Mouse (Mus musculus) embryonic facial prominence, embryonic 10.5 days (tissue): Measurements from ENCODE around the gene Ccnt2. TPM values are rescaled to one million over a fixed set of nuclear protein-coding genes. Genes with fewer than 3 reads are reported as not detected.

Experiments
- DNase-seq: peaks from one replicate; pipeline ENCODE4 v3.0.0-alpha.2; 2017; ENCODE audit warnings: low spot score
- H3K27ac ChIP-seq: fragments of 300-500 bp; sonication (generic); replicated peaks from 2 replicates; pipeline ENCODE4 v1.5.1; 2016; ENCODE audit warnings: mild to moderate bottlenecking
- H3K27me3 ChIP-seq: fragments of 300-500 bp; sonication (generic); replicated peaks from 2 replicates; pipeline ENCODE4 v1.6.1; 2016; ENCODE audit warnings: low read depth, mild to moderate bottlenecking; ENCODE audit not compliant: poor library complexity, severe bottlenecking
- H3K36me3 ChIP-seq: fragments of 300-500 bp; sonication (generic); replicated peaks from 2 replicates; pipeline ENCODE4 v1.6.1; 2016; ENCODE audit warnings: mild to moderate bottlenecking, moderate library complexity
- H3K4me1 ChIP-seq: fragments of 300-500 bp; sonication (generic); 2 replicates; pipeline ENCODE4 v1.6.1; 2016
- H3K4me3 ChIP-seq: fragments of 300-500 bp; sonication (generic); 2 replicates; pipeline ENCODE4 v1.5.1; 2016; ENCODE audit warnings: mild to moderate bottlenecking, moderate library complexity
- H3K9me3 ChIP-seq: fragments of 300-500 bp; sonication (generic); 2 replicates; pipeline ENCODE4 v1.6.1; 2016; ENCODE audit warnings: mild to moderate bottlenecking
- WGBS: fragments of 180-500 bp; shearing (Covaris S2); methylation state at CpG from one replicate; pipeline ENCODE4 v1.1.7; 2016; 5-methylcytosine and 5-hydroxymethylcytosine counted together
- polyA plus RNA-seq: library from polyadenylated mRNA; unstranded; fragments of >200 nt; fragmentation: Nextera tagmentation; extraction: Ambion mirVana; gene quantifications from 2 replicates; pipeline ENCODE4 v1.2.1, GENCODE M21; 2016

Gene Ccnt2
- polyA plus RNA-seq, 1 experiment from 2014 or later = 102 TPM

DNA sequence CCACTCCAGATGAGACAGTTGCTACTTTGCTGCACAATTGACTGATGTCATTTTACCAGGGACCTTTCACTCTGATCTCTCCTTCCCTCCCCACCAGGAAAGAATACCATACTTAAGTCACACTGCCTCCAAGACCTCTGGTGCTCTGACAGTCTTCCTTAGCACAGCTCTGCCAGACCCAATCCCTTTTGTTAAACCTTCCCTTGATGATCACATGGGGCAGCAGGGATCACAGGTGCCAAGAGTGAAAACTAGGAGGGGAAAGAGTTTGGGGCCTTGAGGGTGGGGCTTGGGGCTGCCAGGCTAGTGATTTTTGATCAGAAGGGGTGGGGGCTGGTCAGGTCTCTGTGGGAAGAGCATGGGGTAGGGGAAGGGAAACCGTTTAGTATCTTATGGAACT, 22.8 kb downstream of the Ccnt2 start:
- no peak overlapping the region for H3K4me3 ChIP-seq
- 79% methylated on average over 1 of the region's 1 CpGs for WGBS
- no peak overlapping the region for H3K27ac ChIP-seq
- H3K36me3 ChIP-seq = peaks cover 70% of the 10 kb centered on the region
- no peaks in the 10 kb centered on the region for H3K4me1 ChIP-seq
- DNase-seq = no peak
- no peaks in the 10 kb centered on the region for H3K27me3 ChIP-seq
- H3K9me3 ChIP-seq = no peaks in the 10 kb centered on the region

DNA sequence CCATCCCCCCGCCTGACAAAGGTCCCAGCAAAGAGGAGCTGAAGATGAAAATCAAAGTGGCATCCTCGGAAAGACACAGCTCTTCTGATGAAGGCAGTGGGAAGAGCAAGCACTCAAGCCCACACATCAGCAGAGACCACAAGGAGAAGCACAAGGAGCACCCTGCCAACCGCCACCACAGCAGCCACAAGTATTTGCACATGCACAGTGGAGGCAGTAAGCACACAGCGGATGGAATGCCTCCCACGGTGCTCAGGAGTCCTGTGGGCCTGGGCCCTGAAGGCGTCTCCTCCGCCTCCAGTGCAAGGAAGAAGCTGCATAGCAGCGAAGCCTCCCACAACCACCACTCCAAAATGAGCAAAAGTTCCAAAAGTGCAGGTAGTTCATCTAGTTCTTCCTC, 29.0 kb downstream of the Ccnt2 start:
- no peaks in the 10 kb centered on the region for H3K27me3 ChIP-seq
- DNase-seq = no peak
- H3K4me3 ChIP-seq = no peak overlapping the region
- H3K9me3 ChIP-seq = no peaks in the 10 kb centered on the region
- no peaks in the 10 kb centered on the region for H3K4me1 ChIP-seq
- WGBS = 88% methylated on average over 8 of the region's 8 CpGs
- peaks cover 86% of the 10 kb centered on the region for H3K36me3 ChIP-seq
- no peak overlapping the region for H3K27ac ChIP-seq

DNA sequence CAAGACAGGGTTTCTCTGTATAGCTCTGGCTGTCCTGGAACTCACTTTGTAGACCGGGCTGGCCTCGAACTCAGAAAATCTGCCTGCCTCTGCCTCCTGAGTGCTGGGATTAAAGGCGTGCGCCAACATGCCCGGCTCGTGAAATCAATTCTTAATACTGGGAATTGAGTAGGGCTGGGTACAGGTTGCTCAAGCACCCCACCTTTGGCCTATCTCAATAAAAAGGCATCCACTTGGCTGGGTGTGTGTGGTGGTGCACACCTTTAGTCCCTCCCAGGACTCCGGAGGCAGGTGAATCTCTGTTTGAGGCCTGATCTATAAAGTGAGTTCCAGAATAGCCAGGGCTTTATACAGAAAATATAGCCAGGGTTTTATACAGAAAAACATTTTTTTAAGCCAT, 34.7 kb downstream of the Ccnt2 start:
- no peak for DNase-seq
- Histone ChIP-seq H3K27me3 (no peaks in the 10 kb centered on the region), H3K4me3 (no peak overlapping the region), H3K4me1 (no peaks in the 10 kb centered on the region), H3K36me3 (peaks cover 36% of the 10 kb centered on the region), H3K27ac (no peak overlapping the region), H3K9me3 (no peaks in the 10 kb centered on the region)
- 97% methylated on average over 7 of the region's 7 CpGs for WGBS

DNA sequence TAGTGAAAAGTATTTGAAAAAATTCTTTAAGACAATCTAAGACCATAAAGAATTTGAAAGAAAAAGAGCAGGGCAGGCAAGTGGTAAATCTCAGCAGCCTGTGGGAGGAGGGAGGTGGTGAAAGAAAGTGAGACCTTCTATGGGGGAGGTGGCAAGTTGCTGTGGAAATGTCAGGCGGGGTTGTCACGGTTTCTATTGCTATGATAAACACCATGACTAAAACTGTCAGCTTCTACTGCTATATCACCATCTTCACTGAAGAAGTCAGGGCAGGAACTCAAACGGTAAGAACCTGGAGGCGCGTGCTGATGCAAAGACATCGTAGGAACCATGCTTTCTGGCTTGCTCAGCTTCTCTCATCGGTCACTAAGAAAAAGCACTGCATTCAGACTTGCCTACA, 39.0 kb downstream of the Ccnt2 start:
- 82% methylated on average over 7 of the region's 7 CpGs for WGBS
- Histone ChIP-seq H3K27ac (no peak overlapping the region), H3K4me3 (no peak overlapping the region), H3K27me3 (no peaks in the 10 kb centered on the region), H3K36me3 (no peaks in the 10 kb centered on the region), H3K4me1 (no peaks in the 10 kb centered on the region), H3K9me3 (no peaks in the 10 kb centered on the region)
- no peak for DNase-seq

DNA sequence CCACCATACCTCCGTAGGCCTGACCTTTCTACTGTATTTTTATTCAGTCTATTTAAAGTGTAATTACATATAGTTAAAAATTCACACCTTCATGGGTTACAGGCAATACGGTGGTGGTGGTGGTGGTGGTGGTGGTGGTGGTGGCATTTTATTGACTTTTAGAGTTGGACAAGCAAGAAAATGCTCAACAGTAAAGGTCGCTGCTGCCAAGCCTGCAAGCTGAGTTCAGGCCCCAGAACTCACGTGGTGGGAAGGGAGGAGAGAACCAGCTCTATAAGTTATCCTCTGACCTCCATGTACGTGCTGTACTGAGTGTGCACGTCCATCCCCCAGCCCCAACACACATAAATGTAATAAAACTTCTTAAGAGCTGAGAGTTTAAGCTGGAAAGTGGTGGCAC, 42.4 kb downstream of the Ccnt2 start:
- Histone ChIP-seq H3K36me3 (no peaks in the 10 kb centered on the region), H3K9me3 (no peaks in the 10 kb centered on the region), H3K27me3 (no peaks in the 10 kb centered on the region), H3K4me1 (no peaks in the 10 kb centered on the region), H3K27ac (no peak overlapping the region), H3K4me3 (no peak overlapping the region)
- DNase-seq = no peak
- 86% methylated on average over 6 of the region's 6 CpGs for WGBS

DNA sequence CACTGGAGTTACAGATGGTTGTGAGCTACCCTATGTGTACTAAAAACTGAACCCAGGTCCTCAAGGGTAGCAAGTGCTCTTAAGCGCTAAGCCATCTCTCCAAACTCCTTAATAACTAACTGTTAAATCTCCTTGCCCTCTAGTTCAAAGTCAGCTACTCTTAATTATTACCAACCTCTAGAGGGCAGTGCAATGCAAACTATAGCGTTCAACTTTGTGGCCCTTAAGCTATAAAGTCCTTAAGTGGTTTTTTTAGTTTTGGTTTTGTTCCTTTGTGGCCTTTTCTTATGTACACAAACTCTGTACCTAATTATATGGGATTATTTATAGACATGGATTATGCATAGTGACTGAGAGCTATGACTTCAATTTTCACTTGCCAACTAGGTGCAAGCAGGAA, 53.4 kb downstream of the Ccnt2 start:
- Histone ChIP-seq H3K27me3 (no peaks in the 10 kb centered on the region), H3K4me1 (no peaks in the 10 kb centered on the region), H3K36me3 (no peaks in the 10 kb centered on the region), H3K9me3 (no peaks in the 10 kb centered on the region), H3K4me3 (no peak overlapping the region), H3K27ac (no peak overlapping the region)
- no peak for DNase-seq
- 20% methylated on average over 2 of the region's 2 CpGs for WGBS

DNA sequence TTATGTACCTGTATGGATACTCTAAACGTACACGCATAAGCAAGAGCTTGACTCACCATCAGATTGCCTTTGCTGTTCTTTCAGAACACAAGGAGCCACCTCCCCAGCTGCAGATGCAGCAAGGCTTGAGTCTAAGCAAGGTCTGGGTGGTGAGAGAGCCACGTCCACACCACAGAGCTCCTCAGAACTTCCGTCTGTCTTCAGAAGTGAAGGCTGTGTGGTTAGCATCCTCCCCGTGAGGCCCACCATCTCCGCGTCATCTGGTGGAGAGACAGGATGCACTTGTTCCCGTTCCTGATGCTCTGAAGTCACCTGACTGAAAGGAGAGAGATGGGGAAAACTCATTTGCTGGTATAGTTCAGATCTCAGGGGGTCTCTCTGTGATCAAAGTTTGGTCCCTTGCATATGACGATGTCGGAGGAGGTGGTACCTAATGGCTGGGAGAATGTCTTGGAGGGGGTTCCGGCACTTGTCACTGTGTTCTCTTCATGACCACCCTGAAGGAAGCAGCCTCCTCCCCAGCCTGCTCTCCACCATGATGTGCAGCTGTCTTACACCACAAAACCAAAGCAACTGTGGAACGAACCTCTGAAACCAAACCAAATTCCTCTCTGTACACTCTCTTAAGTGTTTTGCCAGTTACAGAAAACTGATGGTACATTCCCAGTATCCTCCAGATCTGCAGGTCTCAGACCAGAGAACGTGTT, 56.4 kb downstream of the Ccnt2 start:
- Histone ChIP-seq H3K4me1 (no peaks in the 10 kb centered on the region), H3K9me3 (no peaks in the 10 kb centered on the region), H3K27ac (no peak overlapping the region), H3K36me3 (no peaks in the 10 kb centered on the region), H3K27me3 (no peaks in the 10 kb centered on the region), H3K4me3 (no peak overlapping the region)
- WGBS = 89% methylated on average over 13 of the region's 13 CpGs
- no peak for DNase-seq

DNA sequence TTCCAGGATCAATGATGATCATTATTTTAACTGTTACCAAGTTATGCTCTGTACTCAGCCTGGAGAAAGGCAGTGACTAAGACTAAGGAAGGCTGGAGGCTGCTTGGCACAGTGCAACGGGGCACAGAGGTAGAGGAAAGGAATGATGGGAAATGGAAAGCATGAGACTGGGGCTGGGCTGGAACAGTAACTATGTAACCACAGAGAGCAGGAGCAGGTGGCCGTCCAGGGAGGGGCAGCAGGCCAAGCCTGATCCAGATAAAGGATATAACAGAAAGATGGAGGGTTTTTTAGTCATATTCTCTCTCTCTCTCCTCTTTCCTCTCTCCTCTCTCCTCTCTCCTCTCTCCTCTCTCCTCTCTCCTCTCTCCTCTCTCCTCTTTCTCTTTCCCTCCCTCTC, 59.8 kb downstream of the Ccnt2 start:
- H3K4me1 ChIP-seq = no peaks in the 10 kb centered on the region
- H3K36me3 ChIP-seq = no peaks in the 10 kb centered on the region
- H3K27ac ChIP-seq = no peak overlapping the region
- H3K4me3 ChIP-seq = no peak overlapping the region
- 73% methylated on average over 2 of the region's 2 CpGs for WGBS
- DNase-seq = no peak
- no peaks in the 10 kb centered on the region for H3K27me3 ChIP-seq
- H3K9me3 ChIP-seq = no peaks in the 10 kb centered on the region

DNA sequence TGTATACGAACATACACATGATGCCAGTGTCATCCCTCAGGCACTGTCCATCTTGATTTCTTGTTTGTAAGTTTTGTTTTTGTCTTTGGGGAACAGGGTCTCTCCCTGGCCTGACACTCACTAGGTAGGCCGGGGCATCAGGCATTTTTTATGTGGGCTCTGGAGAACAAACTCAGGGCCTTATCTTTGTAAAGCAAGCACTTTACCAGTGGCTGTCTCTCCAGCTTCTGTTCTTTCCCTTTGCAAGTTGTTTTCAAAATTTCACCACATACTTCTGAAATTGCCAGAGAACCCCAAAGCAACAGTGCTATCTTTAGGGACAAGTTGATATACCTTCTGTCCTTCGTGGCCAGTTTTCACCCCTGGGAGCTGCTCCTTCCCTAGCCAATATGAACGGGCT, 60.2 kb downstream of the Ccnt2 start:
- H3K4me1 ChIP-seq = no peaks in the 10 kb centered on the region
- H3K9me3 ChIP-seq = no peaks in the 10 kb centered on the region
- H3K36me3 ChIP-seq = no peaks in the 10 kb centered on the region
- no peak overlapping the region for H3K4me3 ChIP-seq
- 77% methylated on average over 4 of the region's 4 CpGs for WGBS
- no peak for DNase-seq
- H3K27ac ChIP-seq = no peak overlapping the region
- H3K27me3 ChIP-seq = no peaks in the 10 kb centered on the region

DNA sequence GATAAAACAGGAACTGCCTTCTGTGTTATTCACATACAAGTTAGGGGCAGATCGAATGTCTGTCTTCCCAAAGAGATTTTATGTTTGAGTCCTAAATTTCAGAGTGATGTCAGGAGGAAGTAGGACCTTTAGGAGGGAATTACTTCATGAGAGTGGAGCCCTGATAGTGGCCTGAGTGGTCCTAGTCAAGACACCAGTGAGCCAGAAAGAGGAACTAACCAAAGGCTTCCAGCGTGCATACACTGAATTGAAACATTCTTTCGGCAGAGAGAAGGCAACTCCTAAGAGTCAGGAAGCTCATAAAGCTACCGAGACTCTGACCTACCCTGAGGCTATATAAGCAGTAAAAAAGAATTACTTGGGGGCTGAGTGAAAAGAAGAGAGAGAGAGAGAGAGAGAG, 62.7 kb downstream of the Ccnt2 start:
- Histone ChIP-seq H3K9me3 (no peaks in the 10 kb centered on the region), H3K27ac (no peak overlapping the region), H3K4me3 (no peak overlapping the region), H3K27me3 (no peaks in the 10 kb centered on the region), H3K4me1 (no peaks in the 10 kb centered on the region), H3K36me3 (no peaks in the 10 kb centered on the region)
- WGBS = 58% methylated on average over 4 of the region's 4 CpGs
- DNase-seq = no peak

DNA sequence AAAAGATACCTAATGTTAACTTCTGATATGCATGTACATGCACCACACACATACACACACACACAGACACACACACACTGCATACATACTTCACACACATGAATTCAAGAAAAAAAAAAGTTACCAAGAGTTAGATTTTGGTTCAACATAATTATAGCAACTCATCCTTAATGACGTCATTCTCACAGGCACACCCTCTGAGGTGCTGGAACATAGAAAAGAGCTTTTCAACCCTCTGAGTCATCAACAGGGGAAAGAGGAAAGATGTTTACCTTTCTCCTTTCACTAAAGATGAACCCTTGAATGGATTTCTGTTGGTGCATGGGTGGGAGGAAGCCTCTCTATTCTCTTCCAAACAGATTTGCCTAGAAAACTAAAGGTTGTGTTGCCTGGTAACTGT, 64.6 kb downstream of the Ccnt2 start:
- no peak overlapping the region for H3K27ac ChIP-seq
- H3K27me3 ChIP-seq = no peaks in the 10 kb centered on the region
- WGBS = 80% methylated on average over 1 of the region's 1 CpGs
- no peak overlapping the region for H3K4me3 ChIP-seq
- H3K9me3 ChIP-seq = no peaks in the 10 kb centered on the region
- H3K4me1 ChIP-seq = no peaks in the 10 kb centered on the region
- no peaks in the 10 kb centered on the region for H3K36me3 ChIP-seq
- no peak for DNase-seq

DNA sequence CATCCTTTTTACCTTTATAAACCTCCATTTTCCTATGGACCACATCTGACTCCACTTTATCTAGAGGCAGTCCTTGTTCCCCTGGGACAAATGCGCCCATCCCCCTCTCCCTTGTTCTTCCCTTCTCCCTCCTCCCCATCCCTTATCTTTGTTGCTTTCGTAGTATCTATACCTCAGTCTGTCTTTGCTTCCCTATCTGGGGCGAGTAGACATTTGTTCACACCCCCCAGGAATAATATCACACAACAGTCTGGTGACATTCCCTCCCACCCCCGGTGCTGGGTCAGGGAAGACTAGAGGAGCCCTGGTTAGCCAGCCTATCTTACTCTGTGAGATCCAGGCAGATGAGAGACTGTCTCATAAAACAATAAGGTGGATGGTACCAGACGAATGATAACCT, 71.5 kb downstream of the Ccnt2 start:
- Histone ChIP-seq H3K9me3 (no peaks in the 10 kb centered on the region), H3K4me1 (no peaks in the 10 kb centered on the region), H3K36me3 (no peaks in the 10 kb centered on the region), H3K27me3 (no peaks in the 10 kb centered on the region), H3K4me3 (no peak overlapping the region), H3K27ac (no peak overlapping the region)
- WGBS = 83% methylated on average over 5 of the region's 5 CpGs
- no peak for DNase-seq

DNA sequence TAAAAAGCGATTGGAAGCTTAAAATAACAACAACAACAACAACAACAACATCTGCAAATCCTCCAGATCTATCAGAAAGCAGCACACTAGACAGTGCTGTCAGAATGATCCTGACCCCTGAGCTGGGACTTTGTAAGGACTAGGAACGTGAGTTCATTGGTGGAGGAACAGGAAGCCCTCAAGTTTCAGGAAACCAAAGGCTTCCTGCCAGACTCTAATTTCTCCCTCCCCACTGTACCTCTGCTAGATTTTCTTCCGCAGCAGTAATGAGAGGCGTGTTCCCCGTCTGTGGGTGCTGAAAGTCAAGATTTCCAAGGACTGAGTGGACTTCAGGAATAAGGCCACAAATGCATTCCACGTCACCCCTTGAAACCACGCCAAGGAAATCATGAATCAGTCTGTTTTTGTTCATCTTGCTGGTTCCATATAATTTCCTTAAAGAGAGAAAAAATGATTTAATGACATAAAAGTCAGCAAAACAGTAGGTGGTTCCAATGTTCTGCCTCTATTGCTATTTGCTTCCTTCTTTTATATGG, 76.2 kb downstream of the Ccnt2 start:
- Histone ChIP-seq H3K36me3 (no peaks in the 10 kb centered on the region), H3K27me3 (no peaks in the 10 kb centered on the region), H3K27ac (no peak overlapping the region), H3K4me3 (no peak overlapping the region), H3K4me1 (no peaks in the 10 kb centered on the region), H3K9me3 (peaks cover 14% of the 10 kb centered on the region)
- DNase-seq = no peak
- 79% methylated on average over 7 of the region's 7 CpGs for WGBS
